Mouse (Mus musculus) natural killer cell, adult 2 months (primary cell): ENCODE results near the gene Itga2b.

Source experiments
- DNase-seq, 2 experiments: peaks; one replicate each; pipeline ENCODE4 v3.0.0; 2022; ENCODE audit warnings: low spot score in 2 of 2

Gene Itga2b

DNA sequence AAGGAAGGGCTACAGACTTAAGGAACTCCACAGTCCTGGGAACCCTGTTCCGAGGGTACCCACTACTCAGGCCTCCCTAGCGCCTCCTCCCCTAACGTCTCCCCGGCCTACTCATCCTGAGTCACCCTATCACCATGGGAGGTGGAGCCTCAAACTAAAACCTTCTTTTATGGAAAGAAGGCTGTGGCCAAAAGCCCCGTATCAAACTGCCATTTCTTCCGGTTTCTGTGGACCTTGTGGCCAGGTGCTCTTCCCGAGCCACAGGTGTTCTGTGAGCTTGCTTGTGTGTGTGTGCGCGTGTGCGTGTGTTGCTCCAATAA, 33.5 kb downstream of the Itga2b start:
- DNase-seq = no peak

DNA sequence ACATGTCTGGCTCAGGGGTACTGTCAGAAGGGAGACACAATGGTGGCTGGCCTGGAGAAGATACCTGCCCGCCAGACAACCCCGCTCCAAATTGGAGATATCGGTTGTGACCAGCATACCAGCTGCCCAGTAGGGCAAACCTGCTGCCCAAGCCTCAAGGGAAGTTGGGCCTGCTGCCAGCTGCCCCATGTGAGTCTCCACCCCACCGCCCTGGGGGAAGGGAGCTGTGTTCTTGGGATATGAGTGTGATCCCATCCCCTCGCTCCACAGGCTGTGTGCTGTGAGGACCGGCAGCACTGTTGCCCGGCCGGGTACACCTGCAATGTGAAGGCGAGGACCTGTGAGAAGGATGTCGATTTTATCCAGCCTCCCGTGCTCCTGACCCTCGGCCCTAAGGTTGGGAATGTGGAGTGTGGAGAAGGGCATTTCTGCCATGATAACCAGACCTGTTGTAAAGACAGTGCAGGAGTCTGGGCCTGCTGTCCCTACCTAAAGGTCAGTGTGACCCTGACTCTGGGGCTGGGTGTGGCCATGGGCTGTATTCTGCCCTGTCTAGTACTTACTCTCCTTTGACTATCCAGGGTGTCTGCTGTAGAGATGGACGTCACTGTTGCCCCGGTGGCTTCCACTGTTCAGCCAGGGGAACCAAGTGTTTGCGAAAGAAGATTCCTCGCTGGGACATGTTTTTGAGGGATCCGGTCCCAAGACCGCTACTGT, 34.0 kb downstream of the Itga2b start:
- no peak for DNase-seq

DNA sequence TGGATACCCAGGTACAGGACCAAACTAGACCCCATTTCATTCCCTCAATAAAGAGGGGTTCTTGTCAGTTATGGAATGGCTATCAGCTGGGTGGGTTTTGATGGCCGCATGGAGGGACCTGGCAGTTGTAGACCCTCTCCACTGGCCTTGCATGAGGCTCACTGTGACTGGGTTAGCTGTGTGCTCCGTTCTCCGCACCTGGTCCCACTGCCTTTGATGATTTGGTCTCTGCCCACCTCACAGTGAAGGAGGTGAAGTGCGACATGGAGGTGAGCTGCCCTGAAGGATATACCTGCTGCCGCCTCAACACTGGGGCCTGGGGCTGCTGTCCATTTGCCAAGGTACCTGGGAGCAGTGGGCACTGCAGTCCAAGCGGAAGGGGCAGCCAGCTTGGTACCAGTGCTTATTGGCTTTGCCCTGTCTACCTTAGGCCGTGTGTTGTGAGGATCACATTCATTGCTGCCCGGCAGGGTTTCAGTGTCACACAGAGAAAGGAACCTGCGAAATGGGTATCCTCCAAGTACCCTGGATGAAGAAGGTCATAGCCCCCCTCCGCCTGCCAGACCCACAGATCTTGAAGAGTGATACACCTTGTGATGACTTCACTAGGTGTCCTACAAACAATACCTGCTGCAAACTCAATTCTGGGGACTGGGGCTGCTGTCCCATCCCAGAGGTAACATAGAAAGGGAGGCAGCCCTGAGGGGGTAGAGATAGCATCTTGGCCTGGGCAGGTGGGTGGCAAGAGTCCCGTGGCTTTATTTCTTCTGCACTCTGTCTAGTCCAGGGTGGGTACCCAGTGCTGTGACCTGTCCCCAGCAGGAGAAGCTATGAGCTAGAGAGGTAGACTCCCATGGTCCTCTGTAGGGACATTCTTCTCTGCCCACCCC, 34.9 kb downstream of the Itga2b start:
- no peak for DNase-seq

DNA sequence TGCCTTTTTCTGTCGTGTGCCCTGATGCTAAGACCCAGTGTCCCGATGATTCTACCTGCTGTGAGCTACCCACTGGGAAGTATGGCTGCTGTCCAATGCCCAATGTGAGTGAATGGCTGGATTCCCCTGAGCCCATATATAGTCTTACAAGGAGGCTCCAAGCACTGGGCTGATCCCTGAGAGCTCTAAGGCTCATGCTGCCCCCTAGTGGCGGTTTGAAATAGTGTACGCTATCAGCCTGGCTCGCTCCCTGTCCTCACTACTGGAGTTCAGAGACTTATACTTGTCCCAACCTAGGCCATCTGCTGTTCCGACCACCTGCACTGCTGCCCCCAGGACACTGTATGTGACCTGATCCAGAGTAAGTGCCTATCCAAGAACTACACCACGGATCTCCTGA, 35.5 kb downstream of the Itga2b start:
- peak; percentile 70 to 82 for DNase-seq

DNA sequence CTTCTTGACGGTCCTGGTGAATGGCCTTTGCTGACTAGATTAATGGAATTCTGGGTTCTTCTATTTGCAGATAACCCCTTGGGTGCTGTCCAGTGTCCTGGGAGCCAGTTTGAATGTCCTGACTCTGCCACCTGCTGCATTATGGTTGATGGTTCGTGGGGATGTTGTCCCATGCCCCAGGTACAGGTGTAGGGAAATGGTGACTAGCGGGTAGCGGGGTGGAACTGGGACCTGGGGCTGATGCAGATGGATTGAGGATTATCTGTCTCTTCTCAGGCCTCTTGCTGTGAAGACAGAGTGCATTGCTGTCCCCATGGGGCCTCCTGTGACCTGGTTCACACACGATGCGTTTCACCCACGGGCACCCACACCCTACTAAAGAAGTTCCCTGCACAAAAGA, 36.1 kb downstream of the Itga2b start:
- no peak for DNase-seq

DNA sequence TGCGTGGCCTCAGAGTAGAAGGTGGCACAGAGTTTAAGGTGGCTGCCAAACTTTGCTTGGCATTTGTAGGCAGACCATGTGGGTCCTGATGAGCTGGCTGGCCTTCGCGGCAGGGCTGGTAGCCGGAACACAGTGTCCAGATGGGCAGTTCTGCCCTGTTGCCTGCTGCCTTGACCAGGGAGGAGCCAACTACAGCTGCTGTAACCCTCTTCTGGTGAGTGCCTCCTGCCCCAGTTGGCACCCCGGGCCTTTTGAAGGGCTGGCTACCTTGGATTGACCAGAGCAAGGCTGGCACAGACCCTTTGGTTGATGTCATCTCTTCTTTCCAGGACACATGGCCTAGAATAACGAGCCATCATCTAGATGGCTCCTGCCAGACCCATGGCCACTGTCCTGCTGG, 37.0 kb downstream of the Itga2b start:
- no peak for DNase-seq

DNA sequence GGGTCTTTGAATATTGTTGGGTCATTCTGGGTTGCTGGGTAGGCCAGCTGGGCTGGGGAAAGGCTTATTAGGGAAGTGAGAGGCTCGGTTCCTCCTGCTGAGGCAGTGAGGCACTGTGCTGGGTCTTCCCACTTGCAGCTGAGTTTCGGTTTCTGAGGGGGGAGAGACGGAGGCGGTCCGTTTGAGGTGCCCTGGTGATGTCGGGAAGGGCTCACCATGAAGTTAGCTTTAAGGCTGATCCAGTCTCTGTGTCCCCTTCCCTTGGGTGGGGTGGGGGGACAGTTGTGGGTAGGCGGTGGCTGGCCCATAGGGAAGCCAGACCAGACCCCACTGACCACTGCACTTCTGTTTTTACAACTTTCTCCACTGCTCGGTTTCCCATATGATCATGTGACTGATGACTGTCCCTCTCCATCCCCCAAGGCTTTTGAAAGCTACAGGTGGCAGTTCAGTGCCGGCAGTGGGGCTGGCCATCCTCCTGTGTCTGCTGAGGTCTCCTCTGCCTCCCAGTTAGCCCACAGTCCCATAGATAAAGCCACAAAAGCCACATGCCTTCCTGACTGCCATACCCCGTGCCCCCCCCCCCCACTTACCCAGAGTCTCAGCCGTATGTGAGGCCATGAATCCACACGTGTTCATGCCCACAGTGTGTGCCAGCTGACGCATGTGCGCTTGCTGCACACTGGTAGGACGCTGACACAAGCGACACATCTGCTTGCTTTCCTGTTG, 37.6 kb downstream of the Itga2b start:
- DNase-seq = peak; percentile 53 to 80

DNA sequence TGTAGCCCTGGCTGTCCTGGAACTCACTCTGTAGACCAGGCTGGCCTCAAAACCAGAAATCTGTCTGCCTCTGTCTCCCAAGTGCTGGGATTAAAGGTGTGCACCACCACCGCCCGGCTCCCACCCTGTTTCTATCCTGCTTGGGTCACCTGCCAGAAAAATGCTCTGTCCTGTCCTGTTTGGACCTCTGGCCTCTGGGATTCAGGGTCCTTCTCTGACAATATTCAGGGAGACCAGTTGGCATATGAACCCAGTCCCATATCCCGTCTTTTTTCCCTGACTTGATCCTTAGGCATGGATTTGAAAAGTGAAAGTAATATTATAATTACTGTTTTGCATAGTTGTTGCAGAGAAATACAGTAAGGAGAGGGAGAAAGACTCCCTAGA, 38.2 kb downstream of the Itga2b start:
- no peak for DNase-seq

DNA sequence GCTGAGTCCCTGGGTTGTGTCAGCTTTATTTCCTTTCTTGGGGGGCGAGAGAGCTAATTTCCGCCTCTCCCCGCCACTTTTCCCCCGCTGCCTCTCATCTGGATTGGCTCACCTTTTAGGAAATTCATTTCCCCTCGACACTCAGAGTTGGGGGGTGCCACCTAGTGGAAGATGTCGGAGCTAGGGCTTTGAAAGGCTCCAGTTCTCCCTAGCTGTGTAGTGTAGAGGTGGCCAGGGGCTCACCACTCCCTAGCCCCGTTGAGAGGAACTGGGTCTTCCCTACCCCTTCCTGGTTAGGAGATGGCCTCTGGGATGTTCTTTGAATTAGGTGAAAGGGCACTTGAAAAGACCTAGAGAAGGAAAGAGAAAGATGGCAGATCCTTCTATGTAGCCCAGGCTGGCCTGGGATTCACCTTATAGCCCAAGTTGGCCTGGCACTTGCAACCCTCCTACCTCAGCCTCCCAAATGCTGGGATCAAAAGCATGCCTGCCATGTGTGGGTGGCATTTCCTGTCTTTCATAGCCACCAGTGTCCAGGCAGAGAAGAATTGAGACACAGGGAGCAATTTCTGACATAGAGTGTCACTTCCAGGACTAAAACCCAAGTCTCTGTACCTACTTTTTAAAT, 38.8 kb downstream of the Itga2b start:
- DNase-seq = peak; percentile 52 to 69

DNA sequence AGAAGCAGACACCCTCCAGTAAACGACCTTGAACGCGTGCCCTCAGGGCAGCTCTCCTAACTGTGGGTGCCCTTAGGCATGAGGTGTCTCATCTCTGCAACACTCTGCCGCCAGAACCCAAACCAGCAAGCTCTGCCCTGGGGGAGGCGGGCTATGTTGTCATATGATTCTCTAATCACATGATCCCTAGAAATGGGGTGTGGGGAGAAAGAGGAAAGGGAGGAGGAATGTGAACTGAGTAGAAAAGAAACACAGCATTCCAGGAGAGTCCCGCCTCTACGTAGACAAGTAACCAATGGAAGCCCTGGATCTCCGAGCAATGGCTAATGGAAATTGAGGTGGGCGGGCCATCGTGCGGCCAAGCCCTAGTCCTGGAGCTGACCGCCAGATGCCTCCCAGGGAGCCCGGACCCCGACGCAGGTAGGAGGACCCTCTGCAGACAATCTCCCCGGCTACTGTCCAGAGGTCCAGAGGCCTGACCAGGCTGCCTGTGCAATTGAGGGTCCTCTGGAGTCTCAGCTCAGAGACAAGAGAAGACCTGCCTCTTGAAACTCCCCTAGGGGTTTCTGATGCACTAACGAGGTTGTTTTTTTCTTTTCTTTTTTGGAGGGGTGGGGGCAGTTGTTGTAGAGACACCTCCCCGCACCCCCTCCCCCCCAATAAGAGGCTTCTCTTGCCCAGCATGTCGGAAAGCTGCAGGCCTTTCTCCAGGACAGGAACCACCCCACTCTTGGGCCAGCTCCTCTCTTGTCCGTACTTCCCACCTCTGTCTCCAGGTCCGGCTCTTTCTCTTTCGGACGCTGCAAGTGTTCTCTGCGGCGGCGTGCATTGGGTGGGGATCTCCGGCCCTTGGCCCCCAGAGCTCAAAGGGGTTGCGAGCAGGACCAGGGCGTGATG, 39.6 kb downstream of the Itga2b start, which contains the start of gene Grn:
TSS of gene Grn (plus strand) at position 195 of the 897 bp plus-strand sequence.
- peak; percentile 54 to 64 for DNase-seq

DNA sequence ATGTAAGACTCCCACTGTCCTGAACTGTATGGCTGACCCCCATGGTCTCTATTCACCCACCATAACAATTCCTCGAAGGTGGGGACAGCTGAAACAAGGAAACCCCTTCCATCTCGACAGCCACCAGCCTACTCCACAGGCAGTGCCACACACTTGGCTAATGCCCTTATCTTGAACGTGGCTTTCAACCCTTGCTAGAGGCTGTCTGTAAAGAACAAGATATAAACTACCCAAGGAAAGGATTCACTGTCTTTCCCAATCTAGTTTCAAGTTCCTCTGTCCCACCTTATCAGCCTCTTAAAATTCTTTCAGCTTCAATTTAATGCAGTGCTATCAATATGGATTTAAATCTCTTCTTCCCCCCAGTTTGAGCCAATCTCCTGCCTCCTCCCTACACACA, 40.4 kb downstream of the Itga2b start:
- DNase-seq = no peak

DNA sequence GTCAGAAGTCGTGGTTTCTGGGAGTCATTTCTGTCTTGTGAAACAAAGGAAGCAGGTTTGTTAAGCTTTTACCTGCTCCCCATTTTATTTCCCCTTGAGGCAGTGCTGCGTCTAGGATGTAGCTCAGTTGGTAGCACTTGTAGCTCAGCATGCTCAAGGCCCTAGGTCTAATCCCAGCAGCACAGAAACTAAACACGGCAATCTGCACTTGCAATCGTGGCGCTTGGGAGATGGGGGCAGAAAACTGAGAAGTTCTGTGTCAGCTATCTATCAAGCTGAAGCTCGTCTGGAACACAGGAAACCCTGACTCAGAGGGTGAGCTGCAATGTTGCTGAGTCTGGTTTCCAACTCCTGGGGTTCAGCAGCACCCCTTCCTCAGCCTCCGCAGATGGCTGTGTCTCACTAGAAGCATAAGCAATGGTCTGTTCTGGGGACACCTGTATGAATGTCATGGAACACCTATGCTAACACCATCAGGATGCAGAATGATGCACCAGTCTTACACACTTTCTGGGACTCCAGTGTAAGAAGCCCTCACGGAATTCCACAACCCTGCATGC, 40.9 kb downstream of the Itga2b start:
- no peak for DNase-seq

DNA sequence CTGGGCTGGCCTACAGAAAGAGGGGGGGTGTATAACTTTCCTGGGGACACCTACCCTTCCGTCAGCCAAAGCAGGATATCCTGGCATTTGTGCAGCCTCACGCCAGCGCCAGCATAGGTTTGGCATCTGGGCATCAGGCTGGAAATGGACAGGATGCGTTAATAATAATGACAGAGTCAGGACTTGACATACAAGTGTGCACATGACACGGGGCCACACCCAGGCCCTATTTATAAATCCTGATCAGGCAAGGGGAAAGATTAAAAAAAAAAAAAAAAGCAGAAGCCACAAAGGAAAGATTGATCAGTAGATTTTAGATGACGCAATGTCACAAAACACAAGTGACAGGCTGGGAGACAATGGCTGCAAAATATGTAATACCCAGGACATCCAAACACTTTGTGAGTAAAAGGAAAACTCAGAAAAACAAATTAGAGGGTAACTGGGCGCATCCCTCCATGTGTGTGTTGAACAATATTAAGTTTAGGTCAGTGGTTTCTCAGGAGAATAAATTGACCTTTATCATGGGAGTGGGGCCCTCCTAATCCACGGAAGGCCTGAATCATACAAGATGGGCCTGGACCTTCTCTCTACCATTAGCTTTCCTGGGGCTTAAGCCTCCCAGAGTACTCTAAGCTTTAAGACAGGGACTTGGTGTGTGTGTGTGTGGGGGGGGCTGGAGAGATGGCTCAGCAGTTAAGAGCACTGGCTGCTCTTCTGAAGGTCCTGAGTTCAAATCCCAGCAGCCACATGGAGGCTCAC, 44.2 kb downstream of the Itga2b start:
- no peak for DNase-seq

DNA sequence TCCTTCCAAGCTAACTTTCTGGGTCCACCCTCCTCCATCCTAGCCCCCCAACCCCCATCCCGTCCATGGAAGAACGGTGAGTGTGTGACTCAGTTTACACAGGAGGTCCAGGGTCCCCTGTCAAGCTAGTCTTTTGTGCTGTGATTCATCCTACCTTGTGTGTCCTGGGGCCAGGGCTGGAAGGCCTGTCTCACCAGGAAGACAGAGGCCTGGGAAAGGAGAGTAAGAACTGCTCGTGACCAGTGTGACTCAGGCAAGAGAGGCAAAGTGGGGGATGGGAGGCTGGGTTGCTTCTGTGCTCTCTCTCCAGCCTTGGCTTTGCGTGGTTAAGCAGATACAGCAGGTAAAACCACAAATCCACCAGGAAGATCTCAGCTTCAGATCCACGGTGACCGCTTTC, 45.3 kb downstream of the Itga2b start:
- DNase-seq = no peak

DNA sequence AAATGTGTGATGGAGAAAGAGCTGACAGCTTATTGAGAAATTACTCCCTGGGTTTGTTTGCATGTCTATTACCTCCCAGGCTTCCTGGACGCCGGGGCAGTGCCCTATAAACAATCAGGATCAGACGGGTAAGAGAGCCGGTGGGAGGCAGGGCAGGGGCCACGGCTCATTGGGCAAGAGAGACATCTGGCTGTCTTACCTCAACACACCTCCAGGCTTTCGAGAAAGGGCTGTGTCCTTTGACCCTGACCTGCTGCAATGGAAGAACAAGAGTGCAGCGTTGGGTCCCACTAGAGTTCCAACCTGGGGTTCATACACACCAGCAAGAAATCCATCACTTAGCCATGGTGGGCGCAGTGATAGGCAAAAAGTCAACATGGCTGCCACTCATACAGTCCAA, 48.4 kb downstream of the Itga2b start:
- DNase-seq = no peak

DNA sequence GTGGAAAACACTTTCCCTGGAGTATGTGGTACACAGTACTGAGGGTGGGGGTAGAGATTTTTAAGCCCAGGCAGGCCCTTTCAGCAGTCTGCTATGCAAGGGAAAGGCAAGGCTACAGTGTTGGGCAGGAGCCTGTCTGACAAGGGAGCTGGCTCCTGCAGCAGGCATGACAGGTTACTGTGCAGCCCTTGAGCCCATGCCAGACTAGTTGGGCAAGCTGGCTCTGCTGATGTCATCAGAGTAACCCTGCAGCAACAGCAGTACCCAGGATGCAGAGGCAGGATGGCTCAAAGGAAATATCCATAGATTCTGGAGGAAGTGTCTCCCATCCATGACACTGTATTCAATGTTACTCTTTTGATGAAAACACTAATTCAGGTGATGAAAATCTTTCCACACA, 51.0 kb downstream of the Itga2b start:
- DNase-seq = no peak

DNA sequence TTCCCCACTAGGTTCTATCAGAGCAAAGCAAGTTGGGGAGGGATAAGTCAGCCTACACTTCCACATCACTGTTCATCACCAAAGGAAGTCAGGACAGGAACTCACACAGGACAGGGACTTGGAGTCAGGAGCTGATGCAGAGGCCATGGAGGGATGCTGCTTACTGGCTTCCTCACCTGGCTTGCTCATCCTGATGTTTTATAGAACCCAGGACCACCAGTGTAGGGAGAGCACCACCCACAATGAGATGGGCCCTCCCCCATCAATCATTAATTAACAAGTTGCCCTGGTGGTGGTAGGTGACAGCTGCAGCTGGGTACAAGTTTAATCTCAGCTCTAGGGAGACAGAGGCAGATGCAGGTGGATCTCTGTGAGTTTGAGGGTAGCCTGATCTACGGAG, 52.8 kb downstream of the Itga2b start:
- no peak for DNase-seq

DNA sequence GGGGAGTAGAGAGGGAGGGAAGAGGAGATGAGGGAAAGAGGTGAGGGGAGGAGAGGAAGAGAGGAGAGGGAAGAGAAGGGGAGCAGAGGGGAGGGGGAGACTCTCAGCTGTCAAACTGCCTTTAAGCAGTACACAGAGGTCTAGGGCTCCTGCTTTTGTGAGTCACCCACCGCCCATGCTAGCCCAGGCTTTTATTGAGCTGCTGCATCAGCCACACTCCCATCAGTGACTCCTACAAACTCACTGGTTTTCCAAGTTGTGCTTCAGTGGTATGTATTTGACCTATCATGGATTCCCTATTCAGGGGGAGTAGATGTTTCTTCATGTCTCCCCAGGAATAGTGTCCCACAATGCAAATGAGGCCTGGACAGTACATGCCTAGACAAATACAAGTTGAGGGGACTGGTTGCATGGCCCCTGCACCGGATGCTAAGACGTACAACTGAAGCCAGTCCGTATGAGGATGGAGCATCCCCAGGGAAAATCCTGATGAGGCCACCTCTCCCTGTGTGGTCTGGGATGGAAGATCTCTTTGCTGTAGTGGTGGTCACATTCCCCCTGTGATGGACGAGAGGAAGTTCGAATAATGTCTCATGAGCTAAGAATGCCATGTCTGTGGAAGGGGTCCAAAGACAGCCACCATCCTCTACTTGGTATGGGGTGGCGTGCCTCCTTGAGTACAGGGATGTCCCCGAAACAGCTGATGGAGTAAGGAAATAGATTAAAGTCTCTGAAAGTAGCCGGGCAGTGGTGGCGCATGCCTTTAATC, 54.7 kb downstream of the Itga2b start:
- DNase-seq = no peak

DNA sequence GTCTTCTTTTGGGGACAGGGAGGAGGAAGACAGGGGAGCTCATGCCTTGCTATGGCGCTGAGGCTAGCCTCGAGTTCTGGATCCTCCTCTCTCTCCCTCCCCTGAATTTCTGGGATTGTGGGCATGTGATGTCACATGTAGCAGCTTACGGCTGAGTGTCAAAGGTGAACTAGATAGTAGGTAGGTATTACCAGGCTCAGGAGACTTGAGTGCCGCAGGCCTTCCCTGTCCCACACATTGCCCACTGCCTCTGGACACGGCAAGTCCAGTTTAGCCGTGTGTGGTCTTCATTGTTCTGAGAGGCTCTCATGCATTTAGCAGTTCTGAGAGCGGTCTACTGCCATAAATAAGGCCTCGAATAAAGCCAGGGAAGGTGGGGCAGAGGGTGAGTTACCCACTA, 56.9 kb downstream of the Itga2b start:
- no peak for DNase-seq
